In genomic region chr10:39650316-39650715, GRCm38 (mm10) we compare ENCODE assay signal across 25 mouse cellular contexts. TPM values are rescaled to one million over a fixed set of nuclear protein-coding genes. Genes with fewer than 3 reads are reported as not detected.
DNase-seq lines count a peak whose midpoint lies in the region; ATAC-seq lines count a peak whose summit lies in the region.
"Had no signal": no experiment of that assay in that cellular context is flagged by ENCODE, and none has a peak within 500 bp of the region (broad histone marks: within the 10 kb centered on the region; RNA-seq: fewer than 3 reads in every experiment).

No protein-coding gene starts in this region.

- H3K4me3 ChIP-seq in midbrain, embryonic 11.5 days (ENCODE audit: low read depth, low read length): no peak overlapping the region

- no peak overlapping the region for H3K9ac ChIP-seq in midbrain, embryonic 11.5 days (ENCODE audit: low read length)

- H3K4me2 ChIP-seq in midbrain, embryonic 11.5 days: no peak overlapping the region

- 94% methylated on average over 3 of the region's 3 CpGs for WGBS in midbrain, embryonic 11.5 days

- no peaks in the 10 kb centered on the region for H3K4me1 ChIP-seq in midbrain, embryonic 11.5 days (ENCODE audit: control insufficient read depth, insufficient read depth, low read length)

- H3K27me3 ChIP-seq in midbrain, embryonic 11.5 days (ENCODE audit: control insufficient read depth, insufficient read depth, low read length): no peaks in the 10 kb centered on the region
- H3K27me3 ChIP-seq: CH12.LX, Patski had no signal

- ATAC-seq in midbrain, embryonic 11.5 days (ENCODE audit: low FRiP score): no peak
- ATAC-seq: activated CD4-positive, CD25-positive, alpha-beta regulatory T cell, adult 4 months; CD4-positive, CD25-positive, alpha-beta regulatory T cell, adult 4 months; Patski had no signal

- H3K9me3 ChIP-seq in midbrain, embryonic 11.5 days (ENCODE audit: control insufficient read depth, low read length): no peaks in the 10 kb centered on the region
- H3K9me3 ChIP-seq: G1E had no signal

- no peak overlapping the region for H3K27ac ChIP-seq in midbrain, embryonic 11.5 days (ENCODE audit: low read depth, low read length)

- DNase-seq in ES-CJ7 (ENCODE audit: low read depth, low spot score): peak; percentile 69
- DNase-seq in R1 (ENCODE audit: low read depth, low spot score): peak; percentile 68
- DNase-seq in ZHBTc4 (ENCODE audit: low read depth, low spot score): peak; percentile 71
- no peak for DNase-seq in midbrain, embryonic 11.5 days (ENCODE audit: low spot score, missing footprints)
- no peak for DNase-seq in cerebellum, postnatal 4 days (ENCODE audit: low spot score in 2 of 2)
- no peak for DNase-seq in adrenal gland, adult 18-20 months (ENCODE audit: low spot score in 2 of 2)
- DNase-seq: adrenal gland, adult 2 months; adrenal gland, adult 8-10 months; adrenal gland, postnatal 10 days; adrenal gland, postnatal 14 days; adrenal gland, postnatal 25 days; adrenal gland, postnatal 36 days; B cell, adult 2 months; cerebellum, adult 11 months; cerebellum, adult 11-12 months; cerebellum, adult 18-20 months; cerebellum, adult 2 months; cerebellum, adult 8-10 months; cerebellum, adult 9-10 months; cerebellum, adult 9-11 months had no signal

- H3K36me3 ChIP-seq in midbrain, embryonic 11.5 days (ENCODE audit: control insufficient read depth, insufficient read depth, low read length): no peaks in the 10 kb centered on the region
- H3K36me3 ChIP-seq: G1E had no signal

RNA-seq across cellular contexts. Expression of gene Traf3ip2, which starts 37.6 kb away (rescaled TPM):
- polyA plus RNA-seq in midbrain, embryonic 11.5 days (2014; fragmentation: Nextera tagmentation; extraction: Ambion mirVana): 3.9 TPM in 2 replicates
- 10 to 100 TPM; 10.6 to 15.0 TPM for total RNA-seq in adrenal gland, adult 18-20 months (2021)

Comparison
In these comparisons a context has a peak if more than half of its experiments do, and no peak if none do; other contexts are left out.
1. DNase-seq: peak in ES-CJ7 (single experiment), R1 (single experiment) and ZHBTc4 (single experiment); none in midbrain, embryonic 11.5 days (single experiment), cerebellum, postnatal 4 days (0 of 2) and adrenal gland, adult 18-20 months (0 of 2).